Comparison of ENCODE assay signal across 16 mouse cellular contexts in the genomic region with DNA sequence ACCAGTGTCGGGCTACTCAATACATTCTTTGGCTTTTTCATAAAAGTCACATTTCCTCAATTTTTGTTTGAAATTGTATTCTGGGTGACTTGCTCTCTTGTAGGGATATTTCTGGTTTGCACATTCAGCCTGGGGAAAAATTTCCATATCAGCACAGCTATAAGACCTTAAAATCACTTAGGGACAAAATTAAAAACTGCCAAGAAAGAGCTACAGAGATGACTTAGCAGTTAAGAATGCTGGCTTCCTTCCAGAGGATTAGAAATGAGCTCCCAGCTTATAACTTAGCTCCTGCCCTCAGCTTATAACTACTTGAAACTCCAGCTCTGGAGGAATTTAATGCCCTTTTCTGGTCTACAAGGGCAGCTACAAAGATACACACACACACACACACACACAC.
"Had no signal": no experiment of that assay in that cellular context is flagged by ENCODE, and none has a peak within 500 bp of the region (broad histone marks: within the 10 kb centered on the region; RNA-seq: fewer than 3 reads in every experiment).

No protein-coding gene starts in this region.

- ATAC-seq: intestine, embryonic 16.5 days; midbrain, embryonic 13.5 days had no signal

- H3K27me3 ChIP-seq: limb, embryonic 13.5 days; liver, embryonic 15.5 days; lung, embryonic 15.5 days; midbrain, embryonic 13.5 days; neural tube, embryonic 13.5 days; stomach, embryonic 15.5 days had no signal

- H3K27ac ChIP-seq: limb, embryonic 13.5 days; liver, embryonic 15.5 days; lung, embryonic 15.5 days; macrophage; midbrain, embryonic 13.5 days; neural tube, embryonic 13.5 days; stomach, embryonic 15.5 days had no signal

- H3K4me1 ChIP-seq: limb, embryonic 13.5 days; liver, embryonic 15.5 days; lung, embryonic 15.5 days; midbrain, embryonic 13.5 days; neural tube, embryonic 13.5 days; stomach, embryonic 15.5 days had no signal

- H3K9me3 ChIP-seq: limb, embryonic 13.5 days; liver, embryonic 15.5 days; lung, embryonic 15.5 days; midbrain, embryonic 13.5 days; neural tube, embryonic 13.5 days; stomach, embryonic 15.5 days had no signal

- H3K36me3 ChIP-seq: limb, embryonic 13.5 days; liver, embryonic 15.5 days; lung, embryonic 15.5 days; midbrain, embryonic 13.5 days; neural tube, embryonic 13.5 days; stomach, embryonic 15.5 days had no signal

- H3K4me3 ChIP-seq: limb, embryonic 13.5 days; liver, embryonic 15.5 days; lung, embryonic 15.5 days; midbrain, embryonic 13.5 days; neural tube, embryonic 13.5 days; stomach, embryonic 15.5 days had no signal

- H3K9ac ChIP-seq: limb, embryonic 13.5 days; liver, embryonic 15.5 days; lung, embryonic 15.5 days; midbrain, embryonic 13.5 days; neural tube, embryonic 13.5 days; stomach, embryonic 15.5 days had no signal

- H3K4me2 ChIP-seq: limb, embryonic 13.5 days; liver, embryonic 11.5 days; liver, embryonic 15.5 days; lung, embryonic 15.5 days; midbrain, embryonic 13.5 days; neural tube, embryonic 13.5 days; stomach, embryonic 15.5 days had no signal

- DNase-seq: kidney, adult 8-10 months; kidney, postnatal 36 days; layer of hippocampus, adult 9-11 months; layer of hippocampus, postnatal 36 days; lung, postnatal 14 days; right cerebral cortex, postnatal 14 days; thymus, postnatal 4 days had no signal
